Mouse (Mus musculus) kidney, adult 2 months (tissue): ENCODE results near the gene Tbc1d1. TPM values are rescaled to one million over a fixed set of nuclear protein-coding genes. Genes with fewer than 3 reads are reported as not detected.

Experiments
- DNase-seq: peaks from one replicate; pipeline ENCODE4 v3.0.0; 2021
- H3K27ac ChIP-seq: fragments of 200-500 bp; 2 replicates; pipeline ENCODE4 v1.5.1; 2012; ENCODE audit warnings: low read depth, low read length, control low read depth, inconsistent platforms; ENCODE audit not compliant: insufficient read depth
- H3K27me3 ChIP-seq: fragments of 200-500 bp; replicated peaks from 2 replicates; pipeline ENCODE4 v1.6.1; 2012; ENCODE audit warnings: mild to moderate bottlenecking, moderate library complexity, low read length, inconsistent platforms; ENCODE audit not compliant: control insufficient read depth, insufficient read depth
- H3K36me3 ChIP-seq: fragments of 200-500 bp; 2 replicates; pipeline ENCODE4 v1.6.1; 2012; ENCODE audit warnings: mild to moderate bottlenecking, moderate library complexity, low read length, inconsistent platforms; ENCODE audit not compliant: control insufficient read depth, insufficient read depth
- H3K4me1 ChIP-seq: fragments of 200-500 bp; 2 replicates; pipeline ENCODE4 v1.6.1; 2011; ENCODE audit warnings: low read length; ENCODE audit not compliant: control insufficient read depth, insufficient read depth
- H3K4me3 ChIP-seq: fragments of 200-500 bp; 2 replicates; pipeline ENCODE4 v1.5.1; 2011; ENCODE audit warnings: mild to moderate bottlenecking, low read depth, low read length, control low read depth; ENCODE audit not compliant: insufficient read depth
- CTCF ChIP-seq: fragments of 200-500 bp; conservative IDR thresholded peaks from 2 replicates; pipeline ENCODE4 v1.5.1; 2011; ENCODE audit warnings: low read depth, mild to moderate bottlenecking, control low read depth, low read length, moderate library complexity, mixed read lengths; ENCODE audit not compliant: insufficient read depth, insufficient read length
- POLR2A ChIP-seq: fragments of 200-500 bp; IDR thresholded peaks from one replicate; pipeline ENCODE4 v1.6.1; 2011; ENCODE audit warnings: low read depth, low read length, control low read depth
- WGBS: fragments of 180-500 bp; shearing (Covaris S2); methylation state at CpG from one replicate; pipeline ENCODE4 v1.1.7; 2018; 5-methylcytosine and 5-hydroxymethylcytosine counted together
- polyA plus RNA-seq: library from polyadenylated mRNA; depleted of rRNA; stranded (reverse); fragments of >200 nt; gene quantifications from 2 replicates; pipeline ENCODE4 v1.2.3, GENCODE M21; 2012; rRNA removed

Gene Tbc1d1
- polyA plus RNA-seq, 1 experiment: 38.3 TPM

- TF ChIP-seq POLR2A (no peak), CTCF (no peak)
- H3K36me3 ChIP-seq: no peaks in the 10 kb centered on the region
- no peak overlapping the region; the same call in 1 of the 2 replicates for H3K27ac ChIP-seq
- no peak overlapping the region for H3K4me3 ChIP-seq
- H3K4me1 ChIP-seq: peaks cover 10% of the 10 kb centered on the region; the same call in 1 of the 2 replicates
- no peaks in the 10 kb centered on the region for H3K27me3 ChIP-seq
- 8% methylated on average over 4 of the region's 4 CpGs for WGBS
- DNase-seq: peak; percentile 39
These were observed 235.2 kb downstream of the Tbc1d1 start for GRCm38 (mm10) chr5:64391346-64391745.

- no peaks in the 10 kb centered on the region for H3K36me3 ChIP-seq
- no peak for DNase-seq
- 83% methylated on average over 8 of the region's 8 CpGs for WGBS
- H3K27ac ChIP-seq: no peak overlapping the region
- no peak overlapping the region for H3K4me3 ChIP-seq
- TF ChIP-seq CTCF: no peak
- no peak for TF ChIP-seq POLR2A
- H3K27me3 ChIP-seq: no peaks in the 10 kb centered on the region
- H3K4me1 ChIP-seq: peaks cover 10% of the 10 kb centered on the region; the same call in 1 of the 2 replicates
These were observed 236.4 kb downstream of the Tbc1d1 start for GRCm38 (mm10) chr5:64392426-64393020.

- Histone ChIP-seq H3K27me3 (no peaks in the 10 kb centered on the region), H3K4me3 (no peak overlapping the region), H3K4me1 (peaks cover 10% of the 10 kb centered on the region; the same call in 1 of the 2 replicates), H3K27ac (no peak overlapping the region), H3K36me3 (no peaks in the 10 kb centered on the region)
- TF ChIP-seq POLR2A: no peak
- no peak for TF ChIP-seq CTCF
- no peak for DNase-seq
- WGBS: 89% methylated on average over 4 of the region's 4 CpGs
These were observed 237.4 kb downstream of the Tbc1d1 start for GRCm38 (mm10) chr5:64393530-64393929.

GRCm38 (mm10) chr5:64398155-64398554, 242.1 kb downstream of the Tbc1d1 start:
- DNase-seq: no peak
- TF ChIP-seq POLR2A (no peak), CTCF (no peak)
- Histone ChIP-seq H3K36me3 (no peaks in the 10 kb centered on the region), H3K4me1 (no peaks in the 10 kb centered on the region), H3K27me3 (no peaks in the 10 kb centered on the region), H3K4me3 (no peak overlapping the region), H3K27ac (no peak overlapping the region)
- WGBS: 86% methylated on average over 13 of the region's 13 CpGs

GRCm38 (mm10) chr5:64400742-64401141, 244.6 kb downstream of the Tbc1d1 start:
- Histone ChIP-seq H3K27me3 (no peaks in the 10 kb centered on the region), H3K4me1 (no peaks in the 10 kb centered on the region), H3K27ac (no peak overlapping the region), H3K4me3 (no peak overlapping the region), H3K36me3 (no peaks in the 10 kb centered on the region)
- TF ChIP-seq POLR2A: no peak
- no peak for TF ChIP-seq CTCF
- 91% methylated on average over 4 of the region's 4 CpGs for WGBS
- no peak for DNase-seq

Other genes starting within 250 kb of the Tbc1d1 start
- 6.8 TPM in 2 replicates for gene Rell1, start 187.4 kb upstream of the Tbc1d1 start, polyA plus RNA-seq
- gene Pgm2, start 63.4 kb upstream of the Tbc1d1 start, polyA plus RNA-seq: 7.6 TPM in 2 replicates